Mouse (Mus musculus) bone marrow, adult 2 months (tissue): ENCODE measurements around the gene Tmem231. TPM values are rescaled to one million over a fixed set of nuclear protein-coding genes. Genes with fewer than 3 reads are reported as not detected.

Experiments
- H3K27ac ChIP-seq: fragments of 200-500 bp; 2 replicates; pipeline ENCODE4 v1.5.1; 2012; ENCODE audit warnings: low read depth, mild to moderate bottlenecking, control low read depth, inconsistent platforms, low read length; ENCODE audit not compliant: control insufficient read depth, poor library complexity, insufficient read depth
- H3K4me1 ChIP-seq: fragments of 200-500 bp; 2 replicates; pipeline ENCODE4 v1.6.1; 2011; ENCODE audit warnings: low read length; ENCODE audit not compliant: control insufficient read depth, insufficient read depth
- H3K4me3 ChIP-seq: fragments of 200-500 bp; replicated peaks from 2 replicates; pipeline ENCODE3; 2011; ENCODE audit warnings: mild to moderate bottlenecking, low read depth, low read length, control low read depth; ENCODE audit not compliant: control insufficient read depth
- CTCF ChIP-seq: fragments of 200-500 bp; IDR thresholded peaks from 2 replicates; pipeline ENCODE4 v1.5.1; 2011; ENCODE audit warnings: low read length, control low read depth; ENCODE audit not compliant: control insufficient read depth, insufficient read depth
- POLR2A ChIP-seq: fragments of 200-500 bp; IDR thresholded peaks from 2 replicates; pipeline ENCODE4 v1.6.1; 2011; ENCODE audit warnings: low read depth, mild to moderate bottlenecking, control low read depth, low read length, borderline replicate concordance; ENCODE audit not compliant: control insufficient read depth
- WGBS: fragments of 180-500 bp; shearing (Covaris S2); methylation state at CpG from one replicate; pipeline ENCODE4 v1.1.7; 2018; 5-methylcytosine and 5-hydroxymethylcytosine counted together
- polyA plus RNA-seq: library from polyadenylated mRNA; stranded (reverse); fragments of >200 nt; gene quantifications from 2 replicates; pipeline ENCODE4 v1.2.4, GENCODE M21; 2011; ENCODE audit warnings: low replicate concordance; ENCODE audit not compliant: missing spikeins, insufficient read depth, insufficient read length

Tmem231 gene
- polyA plus RNA-seq, 1 experiment = not detected

DNA sequence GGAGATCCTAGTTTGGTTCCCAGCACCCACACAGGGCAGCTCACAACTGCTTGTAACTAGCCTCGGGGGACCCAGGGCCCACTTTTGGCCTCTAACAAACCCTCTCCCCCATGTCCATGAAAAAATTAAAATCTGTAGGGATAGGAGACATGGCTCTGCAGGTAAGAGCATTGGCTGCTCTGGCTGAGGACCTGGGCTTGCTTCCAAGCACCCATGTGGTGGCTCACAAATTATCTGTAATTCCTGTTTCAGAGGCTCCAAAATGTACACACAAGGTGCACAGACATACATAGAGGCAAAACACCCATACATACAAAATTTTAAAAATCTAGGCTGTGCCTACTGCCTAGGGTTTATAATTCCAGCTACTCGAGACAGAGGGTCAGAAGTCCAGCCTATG, 23.6 kb upstream of the Tmem231 start:
- no peak overlapping the region for H3K27ac ChIP-seq
- H3K4me1 ChIP-seq = no peaks in the 10 kb centered on the region
- H3K4me3 ChIP-seq = no peak overlapping the region
- TF ChIP-seq CTCF (no peak), POLR2A (no peak)
- 74% methylated on average over 2 of the region's 2 CpGs for WGBS

DNA sequence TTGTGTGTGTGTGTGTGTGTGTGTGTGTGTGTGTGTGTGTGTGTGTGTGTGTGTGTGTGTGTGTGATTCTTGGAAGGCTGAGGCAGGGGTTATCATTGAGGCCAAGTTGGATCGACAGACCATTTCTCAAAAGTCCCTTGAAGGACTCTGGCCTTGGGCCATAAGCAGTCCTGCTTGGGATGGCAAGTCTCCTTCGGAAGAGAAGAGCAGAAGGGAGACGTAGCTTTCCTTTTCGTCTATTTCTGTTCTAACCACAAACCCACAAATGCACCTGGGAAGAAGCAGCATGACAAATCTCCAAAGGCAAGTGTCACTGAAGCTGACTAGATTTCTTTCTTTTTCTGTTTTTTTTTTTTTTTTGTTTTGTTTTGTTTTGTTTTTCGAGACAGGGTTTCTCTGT, 22.2 kb upstream of the Tmem231 start:
- Histone ChIP-seq H3K4me1 (no peaks in the 10 kb centered on the region), H3K27ac (no peak overlapping the region), H3K4me3 (no peak overlapping the region)
- 46% methylated on average over 5 of the region's 5 CpGs for WGBS
- TF ChIP-seq CTCF = no peak
- no peak for TF ChIP-seq POLR2A

DNA sequence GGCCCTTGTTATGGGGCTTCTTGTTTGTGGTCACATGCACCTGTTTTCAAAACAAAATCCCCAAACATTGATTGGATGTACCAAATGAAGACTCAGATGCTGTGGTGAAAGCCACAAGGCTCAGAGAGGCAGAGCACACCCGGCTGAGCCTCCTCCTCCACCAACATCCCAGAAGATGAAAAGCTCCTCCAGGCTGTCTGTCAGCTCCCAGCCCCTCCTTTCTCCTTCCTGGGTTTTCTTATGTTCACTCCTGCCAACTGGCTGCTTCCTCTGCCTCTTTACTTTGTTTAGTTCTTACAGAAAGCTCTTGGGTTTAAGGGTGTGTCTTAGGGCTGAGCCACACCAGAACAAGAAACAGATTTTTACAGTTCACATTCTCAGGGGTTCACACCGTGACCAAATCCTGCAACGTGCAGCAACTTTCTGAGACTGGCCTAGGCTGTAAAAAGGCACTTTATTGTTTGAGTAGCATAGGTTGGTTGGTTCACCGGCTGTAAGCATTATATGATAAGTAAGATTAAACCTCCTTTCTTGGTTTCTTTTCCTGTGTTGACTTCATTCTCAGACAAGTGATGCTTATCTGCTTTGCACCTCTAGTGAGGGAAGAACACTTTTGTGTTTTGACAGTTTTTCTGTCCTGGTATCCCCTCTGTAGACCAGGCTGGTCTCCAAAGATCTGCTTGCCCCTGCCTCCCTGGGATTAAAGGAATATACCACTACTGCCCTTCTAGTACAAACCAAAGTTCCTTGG, 21.3 kb upstream of the Tmem231 start:
- Histone ChIP-seq H3K4me3 (no peak overlapping the region), H3K27ac (no peak overlapping the region), H3K4me1 (no peaks in the 10 kb centered on the region)
- WGBS = 78% methylated on average over 4 of the region's 4 CpGs
- no peak for TF ChIP-seq CTCF
- TF ChIP-seq POLR2A = no peak

DNA sequence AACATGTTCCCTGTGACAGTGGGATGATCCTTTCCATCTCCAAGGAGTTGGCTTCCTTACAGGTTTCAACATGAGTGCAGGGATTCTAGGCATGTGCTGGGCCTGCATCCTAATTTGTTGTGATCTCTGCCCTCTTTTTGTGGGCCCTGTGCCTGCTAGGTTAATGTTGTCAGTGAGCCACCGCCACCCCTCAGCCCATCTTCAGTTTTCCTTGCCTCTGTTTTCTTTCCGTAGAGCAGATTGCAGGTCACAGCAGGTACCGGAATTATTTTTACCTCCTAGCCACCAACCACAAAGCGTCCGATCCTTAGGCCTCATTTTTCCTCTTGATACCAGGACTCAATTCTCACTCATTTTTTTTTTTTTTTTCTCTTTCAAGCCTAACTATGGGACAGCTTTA, 18.3 kb upstream of the Tmem231 start:
- no peak for TF ChIP-seq CTCF
- TF ChIP-seq POLR2A = no peak
- WGBS = 92% methylated on average over 5 of the region's 5 CpGs
- Histone ChIP-seq H3K27ac (no peak overlapping the region), H3K4me3 (no peak overlapping the region), H3K4me1 (no peaks in the 10 kb centered on the region; the same call in 1 of the 2 replicates)

DNA sequence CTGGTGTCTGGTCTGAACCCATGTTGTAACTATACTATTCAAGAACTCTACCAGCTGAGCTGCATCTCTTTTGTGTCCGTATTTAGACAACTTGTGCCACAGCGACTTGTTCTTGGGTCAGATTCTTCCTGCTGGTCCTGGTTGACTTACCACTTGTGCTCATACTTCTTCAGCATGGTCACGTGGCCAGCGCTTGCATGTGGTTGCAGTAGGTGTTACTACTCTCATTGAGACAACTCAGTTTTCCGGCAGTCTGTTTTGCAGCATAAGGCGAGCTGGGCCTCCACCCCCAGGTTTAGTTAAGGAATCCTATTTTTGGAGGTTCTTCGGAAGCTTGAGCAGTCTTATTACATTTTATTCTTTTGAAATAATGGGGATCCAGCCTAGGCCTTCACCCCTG, 17.6 kb upstream of the Tmem231 start:
- no peak for TF ChIP-seq POLR2A
- no peak for TF ChIP-seq CTCF
- Histone ChIP-seq H3K4me3 (no peak overlapping the region), H3K4me1 (no peaks in the 10 kb centered on the region; the same call in 1 of the 2 replicates), H3K27ac (no peak overlapping the region)
- 88% methylated on average over 7 of the region's 7 CpGs for WGBS

DNA sequence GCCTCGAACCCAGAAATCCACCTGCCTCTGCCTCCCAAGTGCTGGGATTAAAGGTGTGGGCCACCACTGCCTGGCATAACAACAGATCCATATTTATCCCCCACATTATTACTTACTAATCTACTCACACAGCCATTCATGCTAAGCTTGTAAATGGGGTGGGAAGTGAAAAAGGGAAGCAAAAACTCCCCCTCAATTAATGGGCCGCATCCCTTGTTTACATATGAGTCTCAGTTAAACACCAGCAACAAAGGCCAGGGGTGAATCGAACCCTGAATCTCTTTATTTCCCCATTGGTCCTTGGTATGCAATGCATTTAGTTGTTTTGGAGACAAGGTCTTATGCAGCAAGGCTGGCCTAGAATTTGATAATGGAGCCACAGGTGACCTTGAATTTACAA, 17.2 kb upstream of the Tmem231 start:
- H3K4me3 ChIP-seq = no peak overlapping the region
- TF ChIP-seq POLR2A = no peak
- TF ChIP-seq CTCF = no peak
- no peaks in the 10 kb centered on the region; the same call in 1 of the 2 replicates for H3K4me1 ChIP-seq
- WGBS = 68% methylated on average over 3 of the region's 3 CpGs
- H3K27ac ChIP-seq = no peak overlapping the region

GRCm38 (mm10) chr8:111947954-111948353, 14.3 kb upstream of the Tmem231 start:
- TF ChIP-seq POLR2A = no peak
- no peak for TF ChIP-seq CTCF
- WGBS = 91% methylated on average over 8 of the region's 8 CpGs
- no peak overlapping the region for H3K27ac ChIP-seq
- no peaks in the 10 kb centered on the region; the same call in 1 of the 2 replicates for H3K4me1 ChIP-seq
- H3K4me3 ChIP-seq = no peak overlapping the region

DNA sequence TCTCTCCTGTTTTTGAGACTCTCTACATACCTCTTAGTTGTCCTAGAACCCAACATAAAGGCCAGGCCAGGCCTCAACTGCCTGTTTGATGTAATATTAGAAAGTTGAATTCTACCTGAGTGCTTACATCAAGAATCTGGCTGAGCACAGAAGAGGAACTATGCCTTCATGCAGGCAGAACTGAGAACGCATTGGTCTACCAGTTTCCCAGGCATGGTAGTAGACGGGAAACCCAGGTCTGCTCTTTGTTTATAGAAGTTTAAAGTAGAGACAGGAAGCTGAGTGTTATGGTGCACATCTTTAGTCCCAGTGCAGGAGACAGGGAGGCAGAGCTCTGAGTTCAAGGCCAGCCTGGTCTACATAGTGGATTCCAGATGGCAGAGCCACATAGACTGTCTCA, 13.5 kb upstream of the Tmem231 start:
- H3K27ac ChIP-seq = no peak overlapping the region
- no peak for TF ChIP-seq CTCF
- TF ChIP-seq POLR2A = no peak
- H3K4me1 ChIP-seq = no peaks in the 10 kb centered on the region; the same call in 1 of the 2 replicates
- H3K4me3 ChIP-seq = no peak overlapping the region
- 65% methylated on average over 2 of the region's 2 CpGs for WGBS
